Mouse (Mus musculus) MEL (cell line): ENCODE data around the gene Cav2.

Source experiments
- CHD1 ChIP-seq: IDR thresholded peaks from 2 replicates; pipeline ENCODE4 v1.6.1; 2012; ENCODE audit warnings: low read depth, mild to moderate bottlenecking, inconsistent platforms, low read length, improper control_type of control experiment
- CTCF ChIP-seq, 3 experiments: IDR thresholded peaks in 2 of 3; conservative IDR thresholded peaks in 1 of 3; 2 replicates each; pipeline ENCODE4 v1.5.1; 2011 to 2012; ENCODE audit warnings: low read length in 3 of 3, low read depth in 2 of 3, mild to moderate bottlenecking in 2 of 3, improper control_type of control experiment in 1 of 3, inconsistent platforms in 1 of 3, mixed read lengths in 1 of 3, moderate library complexity in 1 of 3; ENCODE audit not compliant: control insufficient read depth in 1 of 3, insufficient read depth in 1 of 3, poor library complexity in 1 of 3, severe bottlenecking in 1 of 3
- EP300 ChIP-seq, 2 experiments: IDR thresholded peaks; 2 replicates each; pipeline ENCODE4 v1.6.1; 2011; ENCODE audit warnings: improper control_type of control experiment in 2 of 2, low read length in 2 of 2, low read depth in 1 of 2, mild to moderate bottlenecking in 1 of 2
- ETS1 ChIP-seq: IDR thresholded peaks from 2 replicates; pipeline ENCODE4 v1.6.1; 2012; ENCODE audit warnings: low read depth, mild to moderate bottlenecking, inconsistent platforms, low read length, improper control_type of control experiment, moderate library complexity
- HCFC1 ChIP-seq: IDR thresholded peaks from 2 replicates; pipeline ENCODE4 v1.6.1; 2012; ENCODE audit warnings: low read depth, mild to moderate bottlenecking, inconsistent platforms, low read length, improper control_type of control experiment, moderate library complexity
- JUND ChIP-seq: IDR thresholded peaks from 2 replicates; pipeline ENCODE4 v1.6.1; 2011; ENCODE audit warnings: low read depth, mild to moderate bottlenecking, improper control_type of control experiment, low read length
- MYC ChIP-seq: IDR thresholded peaks from 2 replicates; pipeline ENCODE4 v1.6.1; 2011; ENCODE audit warnings: low read depth, mild to moderate bottlenecking, low read length, improper control_type of control experiment, moderate library complexity
- POLR2A ChIP-seq, 2 experiments: IDR thresholded peaks; 2 replicates each; pipeline ENCODE4 v1.6.1; 2011 to 2012; ENCODE audit warnings: low read length in 2 of 2, mild to moderate bottlenecking in 2 of 2, control low read depth in 1 of 2, improper control_type of control experiment in 1 of 2, low read depth in 1 of 2, moderate library complexity in 1 of 2; ENCODE audit not compliant: control insufficient read depth in 1 of 2, insufficient read depth in 1 of 2, poor library complexity in 1 of 2
- TBP ChIP-seq: IDR thresholded peaks from 2 replicates; pipeline ENCODE4 v1.8.0; 2011; ENCODE audit warnings: low read depth, low read length, improper control_type of control experiment

DNA sequence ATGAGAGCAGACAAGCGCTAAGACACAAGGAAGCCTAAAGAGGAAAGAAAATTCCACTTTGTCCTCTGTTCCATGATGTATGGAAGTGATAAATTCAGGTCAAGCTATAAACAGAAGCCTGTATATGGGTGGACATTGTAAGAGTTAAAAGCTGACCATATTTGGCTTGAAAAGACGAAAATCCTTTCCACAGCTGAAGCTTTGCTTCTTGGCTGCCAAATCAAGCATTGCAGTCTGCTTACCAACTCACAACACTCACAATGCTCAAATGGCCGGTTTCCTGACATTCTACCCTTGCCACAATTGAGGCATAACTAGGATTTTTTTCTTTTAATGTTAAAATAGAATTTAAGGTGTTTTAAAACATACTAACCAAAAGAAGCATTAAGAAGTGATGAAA is 14.5 kb upstream of the Cav2 start:
- no peak for TF ChIP-seq MYC
- TF ChIP-seq HCFC1: no peak
- TF ChIP-seq CTCF (IDR thresholded peaks at IDR 0.05 in 2 of 3, conservative IDR thresholded peaks at IDR 0.05 in 1 of 3; ENCODE audit: control insufficient read depth in 1 of 3, insufficient read depth in 1 of 3, low read depth in 2 of 3, low read length in 3 of 3, poor library complexity in 1 of 3, severe bottlenecking in 1 of 3): no peak
- TF ChIP-seq ETS1: no peak
- TF ChIP-seq TBP: no peak
- no peak for TF ChIP-seq EP300 (IDR thresholded peaks at IDR 0.05; ENCODE audit: low read depth in 1 of 2, low read length in 2 of 2)
- no peak for TF ChIP-seq JUND
- TF ChIP-seq POLR2A (IDR thresholded peaks at IDR 0.05; ENCODE audit: control insufficient read depth in 1 of 2, insufficient read depth in 1 of 2, low read depth in 1 of 2, low read length in 2 of 2, poor library complexity in 1 of 2): no peak
- TF ChIP-seq CHD1: no peak
